Mouse (Mus musculus): ENCODE measurements around the gene Nudt4. TPM values are rescaled to one million over a fixed set of nuclear protein-coding genes. Genes with fewer than 3 reads are reported as not detected.

Nudt4 gene
- polyA plus RNA-seq, 1 experiment: 41.2 TPM

- no peaks in the 10 kb centered on the region for H3K27me3 ChIP-seq (ENCODE audit: control insufficient read depth, insufficient read depth, insufficient read length)
- H3ac ChIP-seq (ENCODE audit: control insufficient read depth, insufficient read length, low read depth): no peak overlapping the region
- H3K79me2 ChIP-seq (ENCODE audit: control insufficient read depth, insufficient read depth): peaks cover 100% of the 10 kb centered on the region
- peaks cover 6% of the 10 kb centered on the region for H3K36me3 ChIP-seq (ENCODE audit: control insufficient read depth, insufficient read depth)
- peaks cover 98% of the 10 kb centered on the region for H3K79me3 ChIP-seq (ENCODE audit: low read depth)
- TF ChIP-seq USF1 (IDR thresholded peaks at IDR 0.05; ENCODE audit: low read depth) (no peak), CEBPB (IDR thresholded peaks at IDR 0.05; ENCODE audit: low read depth) (no peak), FOSL1 (IDR thresholded peaks at IDR 0.05; ENCODE audit: insufficient read depth, low read length, poor library complexity, severe bottlenecking) (no peak), MAX (IDR thresholded peaks at IDR 0.05) (no peak), CTCF (IDR thresholded peaks at IDR 0.05; ENCODE audit: control insufficient read depth, insufficient read depth, insufficient read length) (no peak), MYOD1 (IDR thresholded peaks at IDR 0.05; ENCODE audit: control insufficient read depth, insufficient read length, low read depth) (no peak), MYOG (IDR thresholded peaks at IDR 0.05; ENCODE audit: control insufficient read depth, extremely low read depth, insufficient read length) (no peak)
- H3K4me3 ChIP-seq (ENCODE audit: insufficient read depth, poor library complexity, severe bottlenecking): no peak overlapping the region
Observed at GRCm38 (mm10) chr10:95533382-95533781, 30.6 kb downstream of the Nudt4 start.

- peaks cover 9% of the 10 kb centered on the region for H3K36me3 ChIP-seq (ENCODE audit: control insufficient read depth, insufficient read depth)
- H3K79me2 ChIP-seq (ENCODE audit: control insufficient read depth, insufficient read depth): peaks cover 100% of the 10 kb centered on the region
- peaks cover 98% of the 10 kb centered on the region for H3K79me3 ChIP-seq (ENCODE audit: low read depth)
- H3K4me3 ChIP-seq (ENCODE audit: insufficient read depth, poor library complexity, severe bottlenecking): no peak overlapping the region
- no peaks in the 10 kb centered on the region for H3K27me3 ChIP-seq (ENCODE audit: control insufficient read depth, insufficient read depth, insufficient read length)
- no peak overlapping the region for H3ac ChIP-seq (ENCODE audit: control insufficient read depth, insufficient read length, low read depth)
- no peak for TF ChIP-seq MAX (IDR thresholded peaks at IDR 0.05)
- TF ChIP-seq CTCF (IDR thresholded peaks at IDR 0.05; ENCODE audit: control insufficient read depth, insufficient read depth, insufficient read length): no peak
- TF ChIP-seq MYOD1 (IDR thresholded peaks at IDR 0.05; ENCODE audit: control insufficient read depth, insufficient read length, low read depth): no peak
- no peak for TF ChIP-seq USF1 (IDR thresholded peaks at IDR 0.05; ENCODE audit: low read depth)
- TF ChIP-seq FOSL1 (IDR thresholded peaks at IDR 0.05; ENCODE audit: insufficient read depth, low read length, poor library complexity, severe bottlenecking): no peak
- no peak for TF ChIP-seq MYOG (IDR thresholded peaks at IDR 0.05; ENCODE audit: control insufficient read depth, extremely low read depth, insufficient read length)
- no peak for TF ChIP-seq CEBPB (IDR thresholded peaks at IDR 0.05; ENCODE audit: low read depth)
Observed at GRCm38 (mm10) chr10:95532916-95533315, 31.0 kb downstream of the Nudt4 start.

GRCm38 (mm10) chr10:95530551-95531121 lies 33.3 kb downstream of the Nudt4 start:
- H3K79me2 ChIP-seq (ENCODE audit: control insufficient read depth, insufficient read depth): peaks cover 100% of the 10 kb centered on the region
- H3K36me3 ChIP-seq (ENCODE audit: control insufficient read depth, insufficient read depth): peaks cover 14% of the 10 kb centered on the region
- no peak overlapping the region for H3ac ChIP-seq (ENCODE audit: control insufficient read depth, insufficient read length, low read depth)
- H3K4me3 ChIP-seq (ENCODE audit: insufficient read depth, poor library complexity, severe bottlenecking): no peak overlapping the region
- peaks cover 100% of the 10 kb centered on the region for H3K79me3 ChIP-seq (ENCODE audit: low read depth)
- no peaks in the 10 kb centered on the region for H3K27me3 ChIP-seq (ENCODE audit: control insufficient read depth, insufficient read depth, insufficient read length)
- TF ChIP-seq CEBPB (IDR thresholded peaks at IDR 0.05; ENCODE audit: low read depth) (no peak), MAX (IDR thresholded peaks at IDR 0.05) (no peak)

GRCm38 (mm10) chr10:95526495-95527122 lies 37.3 kb downstream of the Nudt4 start:
- no peak overlapping the region for H3K4me3 ChIP-seq (ENCODE audit: insufficient read depth, poor library complexity, severe bottlenecking)
- no peak for TF ChIP-seq CTCF (IDR thresholded peaks at IDR 0.05; ENCODE audit: control insufficient read depth, insufficient read depth, insufficient read length)
- TF ChIP-seq MYOD1 (IDR thresholded peaks at IDR 0.05; ENCODE audit: control insufficient read depth, insufficient read length, low read depth): no peak
- no peak for TF ChIP-seq MYOG (IDR thresholded peaks at IDR 0.05; ENCODE audit: control insufficient read depth, extremely low read depth, insufficient read length)
- no peak overlapping the region for H3ac ChIP-seq (ENCODE audit: control insufficient read depth, insufficient read length, low read depth)
- no peaks in the 10 kb centered on the region for H3K27me3 ChIP-seq (ENCODE audit: control insufficient read depth, insufficient read depth, insufficient read length)
- H3K79me2 ChIP-seq (ENCODE audit: control insufficient read depth, insufficient read depth): peaks cover 100% of the 10 kb centered on the region
- peaks cover 99% of the 10 kb centered on the region for H3K79me3 ChIP-seq (ENCODE audit: low read depth)
- H3K36me3 ChIP-seq (ENCODE audit: control insufficient read depth, insufficient read depth): peaks cover 20% of the 10 kb centered on the region

- Histone ChIP-seq H3K79me2 (ENCODE audit: control insufficient read depth, insufficient read depth) (peaks cover 100% of the 10 kb centered on the region), H3K36me3 (ENCODE audit: control insufficient read depth, insufficient read depth) (peaks cover 20% of the 10 kb centered on the region), H3K4me3 (ENCODE audit: insufficient read depth, poor library complexity, severe bottlenecking) (no peak overlapping the region), H3K79me3 (ENCODE audit: low read depth) (peaks cover 99% of the 10 kb centered on the region), H3K27me3 (ENCODE audit: control insufficient read depth, insufficient read depth, insufficient read length) (no peaks in the 10 kb centered on the region), H3ac (ENCODE audit: control insufficient read depth, insufficient read length, low read depth) (no peak overlapping the region)
- TF ChIP-seq CTCF (IDR thresholded peaks at IDR 0.05; ENCODE audit: control insufficient read depth, insufficient read depth, insufficient read length) (no peak), MAX (IDR thresholded peaks at IDR 0.05) (no peak), USF1 (IDR thresholded peaks at IDR 0.05; ENCODE audit: low read depth) (no peak), FOSL1 (IDR thresholded peaks at IDR 0.05; ENCODE audit: insufficient read depth, low read length, poor library complexity, severe bottlenecking) (no peak), MYOG (IDR thresholded peaks at IDR 0.05; ENCODE audit: control insufficient read depth, extremely low read depth, insufficient read length) (no peak), CEBPB (IDR thresholded peaks at IDR 0.05; ENCODE audit: low read depth) (no peak), MYOD1 (IDR thresholded peaks at IDR 0.05; ENCODE audit: control insufficient read depth, insufficient read length, low read depth) (no peak)
Observed at GRCm38 (mm10) chr10:95525871-95526270, 38.1 kb downstream of the Nudt4 start.

Data from C2C12 (cell line).